9 mouse cellular contexts compared by ENCODE assay signal in the genomic region with DNA sequence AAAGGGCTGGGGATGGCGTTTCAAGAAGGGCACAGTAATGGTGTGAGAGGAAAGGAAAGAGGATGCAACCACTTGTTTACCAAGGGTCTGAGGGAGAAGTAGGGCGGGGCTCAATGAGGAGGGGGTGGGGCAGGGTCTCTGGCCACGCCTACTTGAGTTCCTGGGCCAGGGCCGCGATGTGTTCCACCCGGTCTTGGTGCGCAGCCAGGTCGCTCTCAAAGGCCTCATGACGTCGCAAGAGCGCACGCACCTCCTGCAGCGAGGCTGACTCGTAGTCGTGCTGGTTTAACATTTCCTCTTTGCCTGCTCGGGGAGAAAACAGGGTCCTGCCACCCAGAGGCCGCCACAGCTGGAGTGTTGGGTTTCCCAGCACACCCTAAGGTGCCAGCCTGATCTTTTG. TPM values are rescaled to one million over a fixed set of nuclear protein-coding genes. Genes with fewer than 3 reads are reported as not detected.
DNase-seq lines count a peak whose midpoint lies in the region; ATAC-seq and TF ChIP-seq lines count a peak whose summit lies in the region.
"Had no signal": no experiment of that assay in that cellular context is flagged by ENCODE, and none has a peak within 500 bp of the region (broad histone marks: within the 10 kb centered on the region; RNA-seq: fewer than 3 reads in every experiment).

No protein-coding gene starts in this region.

- H3K4me3 ChIP-seq in bone marrow macrophage, adult 2 months (ENCODE audit: insufficient read depth, low read length): peak overlapping the region; percentile 3; the same call in 1 of the 2 replicates
- no peak overlapping the region for H3K4me3 ChIP-seq in hindbrain, postnatal 0 days (ENCODE audit: low read length)
- no peak overlapping the region; the same call in 1 of the 2 replicates for H3K4me3 ChIP-seq in lung, postnatal 0 days (ENCODE audit: low read depth, low read length)

- peak; percentile 23 for DNase-seq in kidney, adult 18-20 months
- no peak for DNase-seq in kidney, adult 11 months
- peak; percentile 57 for DNase-seq in hindbrain, postnatal 0 days (ENCODE audit: low spot score)
- DNase-seq in lung, postnatal 0 days (ENCODE audit: low spot score): peak; percentile 62
- DNase-seq in thymus, postnatal 25 days: peak; percentile 9
- DNase-seq in right cerebral cortex, adult 18-20 months: no peak
- no peak for DNase-seq in urinary bladder, postnatal 4 days (ENCODE audit: low spot score in 2 of 2)

- H3K9ac ChIP-seq in hindbrain, postnatal 0 days (replicated peaks; ENCODE audit: low read length): no peak overlapping the region
- H3K9ac ChIP-seq in lung, postnatal 0 days (replicated peaks; ENCODE audit: low read depth): no peak overlapping the region

- no peak for TF ChIP-seq CTCF in bone marrow macrophage, adult 2 months (IDR thresholded peaks at IDR 0.05; ENCODE audit: low read depth, low read length)
- TF ChIP-seq CTCF in hindbrain, postnatal 0 days (IDR thresholded peaks at IDR 0.05; ENCODE audit: low read depth): no peak
- no peak for TF ChIP-seq CTCF in lung, postnatal 0 days (IDR thresholded peaks at IDR 0.05)

- H3K27ac ChIP-seq in bone marrow macrophage, adult 2 months (ENCODE audit: insufficient read depth, low read depth, low read length): no peak overlapping the region
- no peak overlapping the region for H3K27ac ChIP-seq in hindbrain, postnatal 0 days
- H3K27ac ChIP-seq in lung, postnatal 0 days (ENCODE audit: low read length): no peak overlapping the region

- 5% methylated on average over 17 of the region's 17 CpGs for WGBS in hindbrain, postnatal 0 days
- WGBS in lung, postnatal 0 days: 3% methylated on average over 17 of the region's 17 CpGs

- H3K9me3 ChIP-seq in hindbrain, postnatal 0 days (ENCODE audit: low read length): no peaks in the 10 kb centered on the region
- H3K9me3 ChIP-seq in lung, postnatal 0 days (ENCODE audit: low read length): no peaks in the 10 kb centered on the region

- TF ChIP-seq EP300 in lung, postnatal 0 days (IDR thresholded peaks at IDR 0.05): no peak

- H3K4me2 ChIP-seq in hindbrain, postnatal 0 days (ENCODE audit: low read depth, low read length): peak overlapping the region; percentile 30
- H3K4me2 ChIP-seq in lung, postnatal 0 days (replicated peaks; ENCODE audit: low read depth, low read length): peak overlapping the region; percentile 9; the same call in 1 of the 2 replicates

- peaks cover 8% of the 10 kb centered on the region; the same call in 1 of the 2 replicates for H3K36me3 ChIP-seq in hindbrain, postnatal 0 days (ENCODE audit: insufficient read depth, low read length)
- H3K36me3 ChIP-seq in lung, postnatal 0 days (ENCODE audit: insufficient read depth, low read length): no peaks in the 10 kb centered on the region

- ATAC-seq in hindbrain, postnatal 0 days: 0 out of 2 replicates have a peak, but pooled peaks have one; percentile 45
- peak; percentile 23; the same call in 1 of the 2 replicates for ATAC-seq in lung, postnatal 0 days

- H3K4me1 ChIP-seq in bone marrow macrophage, adult 2 months (ENCODE audit: control insufficient read depth, insufficient read depth, low read length): peaks cover 2% of the 10 kb centered on the region; the same call in 1 of the 2 replicates
- no peaks in the 10 kb centered on the region for H3K4me1 ChIP-seq in hindbrain, postnatal 0 days (ENCODE audit: insufficient read depth, low read length)
- H3K4me1 ChIP-seq in lung, postnatal 0 days (ENCODE audit: insufficient read depth, low read depth, low read length): no peaks in the 10 kb centered on the region

- H3K27me3 ChIP-seq in hindbrain, postnatal 0 days (ENCODE audit: insufficient read depth, low read length): no peaks in the 10 kb centered on the region
- no peaks in the 10 kb centered on the region for H3K27me3 ChIP-seq in lung, postnatal 0 days (replicated peaks; ENCODE audit: insufficient read depth, low read length)

- no peak for TF ChIP-seq POLR2A in bone marrow macrophage, adult 2 months (IDR thresholded peaks at IDR 0.05; ENCODE audit: borderline replicate concordance, low read depth, low read length)

RNA-seq across cellular contexts. Expression of a gene that starts 10.2 kb away (rescaled TPM):
- 23.6 and 29.5 TPM in 2 replicates for polyA plus RNA-seq in bone marrow macrophage, adult 2 months (2012; ENCODE audit: insufficient read depth, insufficient read length, missing spikeins)
- total RNA-seq in hindbrain, postnatal 0 days (2014; rRNA removed): 80.2 and 147 TPM in 2 replicates
- polyA plus RNA-seq in hindbrain, postnatal 0 days (2015; fragmentation: Nextera tagmentation; extraction: Ambion mirVana): 98.2 and 106 TPM in 2 replicates
- 34.2 and 35.2 TPM in 2 replicates for polyA plus RNA-seq in lung, postnatal 0 days (2015; fragmentation: Nextera tagmentation; extraction: Ambion mirVana)

RNA-seq across cellular contexts. Expression of a gene that starts 12.6 kb away (rescaled TPM):
- polyA plus RNA-seq in bone marrow macrophage, adult 2 months (2012; ENCODE audit: insufficient read depth, insufficient read length, missing spikeins): 0.56 TPM in 1 of 2 replicates, not detected in the other
- total RNA-seq in hindbrain, postnatal 0 days (2014; rRNA removed): 6.8 and 8.4 TPM in 2 replicates
- 3.8 and 3.9 TPM in 2 replicates for polyA plus RNA-seq in hindbrain, postnatal 0 days (2015; fragmentation: Nextera tagmentation; extraction: Ambion mirVana)
- 0.27 and 0.40 TPM in 2 replicates for polyA plus RNA-seq in lung, postnatal 0 days (2015; fragmentation: Nextera tagmentation; extraction: Ambion mirVana)
- total RNA-seq: neutrophil, adult 5-6 weeks had no signal

RNA-seq across cellular contexts. Expression of a gene that starts 13.3 kb away (rescaled TPM):
- polyA plus RNA-seq in bone marrow macrophage, adult 2 months (2012; ENCODE audit: insufficient read depth, insufficient read length, missing spikeins): 12.0 and 14.2 TPM in 2 replicates
- total RNA-seq in hindbrain, postnatal 0 days (2014; rRNA removed): 29.1 and 30.7 TPM in 2 replicates
- polyA plus RNA-seq in hindbrain, postnatal 0 days (2015; fragmentation: Nextera tagmentation; extraction: Ambion mirVana): 17.4 and 20.9 TPM in 2 replicates
- 8.1 and 9.1 TPM in 2 replicates for polyA plus RNA-seq in lung, postnatal 0 days (2015; fragmentation: Nextera tagmentation; extraction: Ambion mirVana)

RNA-seq across cellular contexts. Expression of a gene that starts 26.0 kb away (rescaled TPM):
- polyA plus RNA-seq in bone marrow macrophage, adult 2 months (2012; ENCODE audit: insufficient read depth, insufficient read length, missing spikeins): not detected in 2 replicates
- 0.72 and 0.89 TPM in 2 replicates for total RNA-seq in hindbrain, postnatal 0 days (2014; rRNA removed)
- 0.71 and 0.83 TPM in 2 replicates for polyA plus RNA-seq in hindbrain, postnatal 0 days (2015; fragmentation: Nextera tagmentation; extraction: Ambion mirVana)
- polyA plus RNA-seq in lung, postnatal 0 days (2015; fragmentation: Nextera tagmentation; extraction: Ambion mirVana): 0.51 and 0.62 TPM in 2 replicates
- total RNA-seq: neutrophil, adult 5-6 weeks had no signal

RNA-seq across cellular contexts. Expression of a gene that starts 26.0 kb away (rescaled TPM):
- 42.5 and 42.8 TPM in 2 replicates for polyA plus RNA-seq in bone marrow macrophage, adult 2 months (2012; ENCODE audit: insufficient read depth, insufficient read length, missing spikeins)
- total RNA-seq in hindbrain, postnatal 0 days (2014; rRNA removed): 21.2 and 32.0 TPM in 2 replicates
- polyA plus RNA-seq in hindbrain, postnatal 0 days (2015; fragmentation: Nextera tagmentation; extraction: Ambion mirVana): 48.4 and 51.1 TPM in 2 replicates
- polyA plus RNA-seq in lung, postnatal 0 days (2015; fragmentation: Nextera tagmentation; extraction: Ambion mirVana): 53.0 and 54.5 TPM in 2 replicates

Comparison
In these comparisons a context has a peak if more than half of its experiments do, and no peak if none do; other contexts are left out.
1. DNase-seq: peak in kidney, adult 18-20 months (single experiment), hindbrain, postnatal 0 days (single experiment), lung, postnatal 0 days (single experiment) and thymus, postnatal 25 days (single experiment); none in kidney, adult 11 months (single experiment), right cerebral cortex, adult 18-20 months (single experiment) and urinary bladder, postnatal 4 days (0 of 2).